Mouse (Mus musculus) limb, embryonic 11.5 days (tissue): ENCODE results near the gene Vax2. TPM values are rescaled to one million over a fixed set of nuclear protein-coding genes. Genes with fewer than 3 reads are reported as not detected.

ENCODE experiments used
- ATAC-seq: fragments of 200-750 bp; cut with Nextera tagmentation; 2 replicates; pipeline ENCODE4 v1.8.0; 2017; ENCODE audit warnings: low read depth; ENCODE audit not compliant: insufficient number of reproducible peaks, low FRiP score, low TSS enrichment
- DNase-seq: peaks from one replicate; pipeline ENCODE4 v3.0.0-alpha.2; 2015; ENCODE audit warnings: low spot score
- H3K27ac ChIP-seq: fragments of 300-500 bp; sonication (generic); replicated peaks from 2 replicates; pipeline ENCODE4 v1.5.1; 2014; ENCODE audit warnings: low read depth, mild to moderate bottlenecking, low read length
- H3K27me3 ChIP-seq: fragments of 300-500 bp; sonication (generic); 2 replicates; pipeline ENCODE4 v1.6.1; 2014; ENCODE audit warnings: mild to moderate bottlenecking, low read length, mixed read lengths; ENCODE audit not compliant: control insufficient read depth, insufficient read depth
- H3K36me3 ChIP-seq: fragments of 300-500 bp; sonication (generic); 2 replicates; pipeline ENCODE4 v1.6.1; 2014; ENCODE audit warnings: mild to moderate bottlenecking, low read length, moderate library complexity, mixed read lengths; ENCODE audit not compliant: control insufficient read depth, insufficient read depth
- H3K4me1 ChIP-seq: fragments of 300-500 bp; sonication (generic); 2 replicates; pipeline ENCODE4 v1.6.1; 2014; ENCODE audit warnings: low read length, mixed read lengths; ENCODE audit not compliant: control insufficient read depth, insufficient read depth
- H3K4me2 ChIP-seq: fragments of 300-500 bp; sonication (generic); 2 replicates; pipeline ENCODE4 v1.6.1; 2014; ENCODE audit warnings: low read depth, mild to moderate bottlenecking, moderate library complexity; ENCODE audit not compliant: severe bottlenecking
- H3K4me3 ChIP-seq: fragments of 300-500 bp; sonication (generic); 2 replicates; pipeline ENCODE4 v1.5.1; 2014; ENCODE audit warnings: low read depth, low read length
- H3K9ac ChIP-seq: fragments of 300-500 bp; sonication (generic); 2 replicates; pipeline ENCODE4 v1.6.1; 2014; ENCODE audit warnings: mild to moderate bottlenecking, low read length
- H3K9me3 ChIP-seq: fragments of 300-500 bp; sonication (generic); 2 replicates; pipeline ENCODE4 v1.6.1; 2016; ENCODE audit warnings: low read length; ENCODE audit not compliant: control insufficient read depth
- whole genome bisulfite sequencing: fragments of 180-500 bp; shearing (Covaris S2); extraction: QIAGEN DNeasy Blood & Tissue Kit; methylation state at CpG from one replicate; pipeline ENCODE4 v1.1.7; 2014; 5-methylcytosine and 5-hydroxymethylcytosine counted together
- polyA plus RNA-seq: library from polyadenylated mRNA; unstranded; fragments of >200 nt; fragmentation: Nextera tagmentation; extraction: Ambion mirVana; gene quantifications from 2 replicates; pipeline ENCODE4 v1.2.1, GENCODE M21; 2014

Vax2 gene
- polyA plus RNA-seq, 1 experiment from 2014 or later: 1.5 TPM

GRCm38 (mm10) chr6:83704294-83704693 lies 6.8 kb upstream of the Vax2 start:
- no peak for ATAC-seq
- peaks cover 86% of the 10 kb centered on the region for H3K27me3 ChIP-seq
- 21% methylated on average over 1 of the region's 1 CpGs for WGBS
- no peaks in the 10 kb centered on the region for H3K36me3 ChIP-seq
- H3K4me1 ChIP-seq: peaks cover 10% of the 10 kb centered on the region; the same call in 1 of the 2 replicates
- H3K9me3 ChIP-seq: no peaks in the 10 kb centered on the region
- DNase-seq: no peak
- H3K4me3 ChIP-seq: no peak overlapping the region
- H3K9ac ChIP-seq: no peak overlapping the region
- H3K4me2 ChIP-seq: no peak overlapping the region
- H3K27ac ChIP-seq: no peak overlapping the region

DNA sequence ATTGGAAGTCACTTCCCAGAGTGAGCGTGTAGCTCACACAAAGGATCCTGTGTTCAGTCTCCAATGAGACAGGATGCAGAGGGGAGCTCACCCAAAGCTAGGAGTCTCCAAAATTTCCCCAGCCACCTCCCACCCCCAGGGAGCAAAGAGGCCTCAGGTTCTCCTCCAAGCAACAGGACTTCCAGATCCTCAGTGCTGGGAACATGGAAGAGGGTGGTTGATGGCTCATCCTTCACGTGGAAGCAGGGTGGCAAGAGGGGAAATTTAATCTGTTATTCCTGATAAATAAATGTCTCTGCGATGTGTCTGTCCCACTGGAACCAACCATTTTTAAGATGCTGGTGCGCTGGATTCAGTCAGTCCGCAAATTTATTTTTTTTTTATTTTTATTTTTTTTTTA lies 6.4 kb upstream of the Vax2 start:
- Histone ChIP-seq H3K27me3 (peaks cover 85% of the 10 kb centered on the region), H3K9ac (no peak overlapping the region), H3K9me3 (no peaks in the 10 kb centered on the region), H3K4me2 (no peak overlapping the region), H3K4me3 (no peak overlapping the region), H3K36me3 (no peaks in the 10 kb centered on the region), H3K27ac (no peak overlapping the region), H3K4me1 (peaks cover 10% of the 10 kb centered on the region; the same call in 1 of the 2 replicates)
- 28% methylated on average over 5 of the region's 5 CpGs for WGBS
- DNase-seq (no peak), ATAC-seq (no peak)

- Histone ChIP-seq H3K4me3 (no peak overlapping the region), H3K9me3 (no peaks in the 10 kb centered on the region), H3K9ac (no peak overlapping the region), H3K36me3 (no peaks in the 10 kb centered on the region), H3K4me2 (no peak overlapping the region), H3K27me3 (peaks cover 95% of the 10 kb centered on the region), H3K27ac (no peak overlapping the region), H3K4me1 (peaks cover 16% of the 10 kb centered on the region)
- DNase-seq (peak; percentile 58), ATAC-seq (no peak)
- WGBS: 5% methylated on average over 6 of the region's 6 CpGs
These were observed 3.1 kb upstream of the Vax2 start for GRCm38 (mm10) chr6:83707738-83708510.

DNA sequence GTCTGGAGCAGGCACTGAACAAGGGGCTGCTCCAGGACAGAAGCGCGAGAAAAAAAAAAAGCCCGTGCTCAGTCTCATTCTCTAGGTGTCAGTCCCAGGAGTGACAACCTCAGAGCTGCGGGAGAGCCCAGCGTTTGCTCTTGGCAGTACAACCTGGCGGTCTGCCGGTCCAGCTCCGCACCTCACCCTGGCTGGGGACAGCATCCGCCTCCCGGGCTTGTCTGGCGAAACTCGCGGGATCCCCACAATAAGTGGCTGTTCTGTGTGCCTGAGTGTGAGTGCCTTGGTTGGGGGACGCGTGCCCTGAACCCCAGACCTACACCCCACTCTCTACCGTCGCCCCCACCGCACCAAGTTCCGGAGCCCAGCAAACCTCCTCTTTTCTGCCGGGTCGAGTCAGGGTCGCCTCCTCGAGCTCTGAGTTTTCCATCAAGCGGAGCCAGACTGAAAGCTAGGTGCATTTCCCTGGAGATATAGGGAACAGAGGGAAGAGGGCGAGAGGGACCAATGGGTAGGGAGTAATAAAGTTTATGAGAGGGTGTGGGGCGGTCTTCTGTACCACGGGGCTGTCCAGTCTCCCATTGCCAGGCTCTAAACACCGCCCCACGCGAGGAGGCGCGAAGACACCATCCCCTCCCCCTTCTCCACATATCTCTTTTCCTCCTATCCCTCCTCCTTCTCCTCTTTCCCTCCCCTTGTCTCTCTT lies 550 bp upstream of the Vax2 start:
- ATAC-seq (peak; percentile 26), DNase-seq (no peak)
- no peak overlapping the region for H3K9ac ChIP-seq
- WGBS: under 1% methylated on average over 32 of the region's 32 CpGs
- H3K4me2 ChIP-seq: peak overlapping the region; percentile 81
- H3K4me3 ChIP-seq: peak overlapping the region; percentile 43
- peaks cover 16% of the 10 kb centered on the region for H3K4me1 ChIP-seq
- no peak overlapping the region for H3K27ac ChIP-seq
- peaks cover 94% of the 10 kb centered on the region for H3K27me3 ChIP-seq
- H3K9me3 ChIP-seq: no peaks in the 10 kb centered on the region
- H3K36me3 ChIP-seq: no peaks in the 10 kb centered on the region

- H3K4me3 ChIP-seq: peak overlapping the region; percentile 43
- H3K27me3 ChIP-seq: peaks cover 90% of the 10 kb centered on the region
- no peaks in the 10 kb centered on the region for H3K36me3 ChIP-seq
- ATAC-seq (no peak), DNase-seq (peak; percentile 52)
- H3K27ac ChIP-seq: no peak overlapping the region
- H3K4me1 ChIP-seq: peaks cover 14% of the 10 kb centered on the region
- H3K9ac ChIP-seq: peak overlapping the region; percentile 22; the same call in 1 of the 2 replicates
- H3K9me3 ChIP-seq: no peaks in the 10 kb centered on the region
- 1% methylated on average over 45 of the region's 45 CpGs for WGBS
- H3K4me2 ChIP-seq: peak overlapping the region; percentile 81
These were observed 836 bp downstream of the Vax2 start for GRCm38 (mm10) chr6:83711725-83712475.

DNA sequence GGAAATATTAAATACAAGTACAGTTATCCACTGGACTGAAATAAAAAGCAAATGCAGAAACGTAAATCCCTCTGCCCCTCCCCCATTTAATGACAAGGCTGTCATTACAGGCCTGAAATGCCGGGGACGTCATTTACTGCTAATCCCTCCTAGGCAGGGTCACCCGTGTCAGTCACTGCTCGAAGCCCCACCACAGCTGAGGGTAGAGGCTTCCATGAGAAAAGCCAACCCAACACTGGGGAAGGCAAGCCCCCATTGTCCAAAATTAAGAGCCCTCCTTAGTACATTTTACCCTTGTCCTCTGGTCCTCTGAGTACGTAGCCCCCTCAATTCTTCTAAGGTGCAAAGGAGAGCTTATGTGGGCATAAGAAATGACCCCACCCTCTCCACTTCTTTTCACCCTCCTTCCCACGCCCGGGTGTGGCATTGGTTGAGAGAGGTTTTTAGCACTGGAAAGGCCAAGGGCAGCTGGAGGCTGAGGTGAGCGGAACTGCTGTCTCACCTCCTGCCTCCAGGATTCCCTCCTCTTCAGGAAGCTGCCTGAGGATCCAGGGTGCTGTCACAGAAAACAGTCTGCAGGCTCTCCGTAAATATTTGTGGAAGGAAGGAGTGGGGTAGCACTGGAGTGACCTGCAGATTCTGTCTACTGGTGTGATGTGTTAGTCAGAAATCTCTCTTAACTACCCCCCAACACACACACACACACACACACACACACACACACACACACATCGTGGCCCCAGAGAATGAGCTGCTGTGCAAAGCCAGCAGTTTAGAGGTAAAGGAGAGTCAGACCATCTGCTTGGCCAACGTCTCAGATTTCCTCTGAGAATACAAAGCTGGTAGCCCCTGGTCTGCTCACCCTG lies 2.4 kb downstream of the Vax2 start:
- 3% methylated on average over 12 of the region's 12 CpGs for WGBS
- ATAC-seq: no peak
- Histone ChIP-seq H3K4me3 (no peak overlapping the region), H3K9me3 (no peaks in the 10 kb centered on the region), H3K4me2 (no peak overlapping the region), H3K27ac (no peak overlapping the region), H3K27me3 (peaks cover 91% of the 10 kb centered on the region), H3K36me3 (no peaks in the 10 kb centered on the region), H3K4me1 (peaks cover 10% of the 10 kb centered on the region; the same call in 1 of the 2 replicates), H3K9ac (no peak overlapping the region)
- no peak for DNase-seq

DNA sequence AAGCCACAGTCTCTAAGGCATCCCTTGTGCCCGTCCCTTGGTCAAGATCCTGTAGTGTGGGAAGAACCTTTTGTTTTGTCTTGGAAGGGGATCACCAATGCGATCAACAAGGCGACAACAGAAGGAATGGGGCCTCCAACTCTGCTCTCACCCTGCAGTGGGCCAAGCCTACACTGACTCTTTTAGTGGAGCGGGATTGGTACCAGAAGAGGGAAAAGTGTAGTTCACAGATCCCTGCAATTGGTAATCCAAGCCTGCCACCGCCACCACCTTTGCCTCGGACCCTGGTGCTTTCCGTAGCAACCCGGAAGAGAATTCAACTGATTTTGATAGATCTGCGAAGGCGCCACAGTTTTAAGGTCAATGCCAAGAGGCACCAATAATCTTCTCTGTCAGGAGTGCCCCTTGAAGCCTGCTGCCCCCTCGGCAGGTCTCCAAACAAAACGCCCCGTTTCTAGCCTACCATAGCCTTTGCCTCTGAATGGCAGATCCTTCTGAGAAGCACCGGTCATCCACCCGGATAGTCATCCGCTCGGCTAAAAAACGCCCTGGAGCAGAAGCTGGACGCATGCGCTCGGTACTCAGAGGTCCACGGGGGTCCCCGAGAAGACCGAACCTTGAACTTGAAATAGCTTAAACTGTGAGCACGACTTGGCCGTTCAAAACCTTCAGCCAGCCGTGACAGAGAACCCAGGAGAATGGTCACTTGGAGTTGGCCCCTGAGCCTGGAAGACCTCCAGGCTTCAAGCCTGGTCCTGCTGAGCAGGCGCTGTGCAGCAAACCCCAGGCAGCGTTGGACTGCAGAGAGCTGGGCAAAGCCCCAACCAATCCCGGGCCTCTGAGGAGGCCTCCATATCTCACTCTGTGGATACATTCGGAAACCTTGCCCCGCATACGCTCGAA lies 3.4 kb downstream of the Vax2 start:
- Histone ChIP-seq H3K4me2 (no peak overlapping the region), H3K4me1 (peaks cover 10% of the 10 kb centered on the region; the same call in 1 of the 2 replicates), H3K9me3 (no peaks in the 10 kb centered on the region), H3K27ac (no peak overlapping the region), H3K4me3 (no peak overlapping the region), H3K27me3 (peaks cover 86% of the 10 kb centered on the region), H3K36me3 (no peaks in the 10 kb centered on the region), H3K9ac (no peak overlapping the region)
- peak; percentile 69 for DNase-seq
- 2% methylated on average over 34 of the region's 34 CpGs for WGBS
- no peak for ATAC-seq
